Mouse (Mus musculus) right cerebral cortex, postnatal 10 days (tissue): ENCODE data around the gene Pou6f1.
A peak's percentile ranks its signal among the peaks of the same experiment; 100 is the strongest.
"Not testable (repeated sequence)": the region's sequence is repeated elsewhere in the genome, so short reads cannot be mapped to it uniquely, and the experiment has no call there.

Source experiments
- DNase-seq, 2 experiments: peaks; one replicate each; pipeline ENCODE4 v3.0.0; 2021; ENCODE audit warnings: low spot score in 2 of 2

Pou6f1 gene

GRCm38 (mm10) chr15:100576392-100576791, 23.4 kb downstream of the Pou6f1 start:
- no peak for DNase-seq

GRCm38 (mm10) chr15:100575366-100575765, 24.4 kb downstream of the Pou6f1 start:
- no peak for DNase-seq

GRCm38 (mm10) chr15:100574378-100574777, 25.4 kb downstream of the Pou6f1 start:
- DNase-seq = no peak

- no peak for DNase-seq
Observed at GRCm38 (mm10) chr15:100573946-100574345, 25.8 kb downstream of the Pou6f1 start.

- DNase-seq = no peak
Observed at GRCm38 (mm10) chr15:100569239-100569638, 30.5 kb downstream of the Pou6f1 start.

GRCm38 (mm10) chr15:100566531-100566930, 33.3 kb downstream of the Pou6f1 start:
- no peak for DNase-seq

GRCm38 (mm10) chr15:100557705-100558433, 41.9 kb downstream of the Pou6f1 start:
- no peak for DNase-seq

GRCm38 (mm10) chr15:100556378-100556777, 43.4 kb downstream of the Pou6f1 start:
- DNase-seq = no peak

GRCm38 (mm10) chr15:100555965-100556364, 43.8 kb downstream of the Pou6f1 start:
- DNase-seq = no peak

- peak; percentile 99 for DNase-seq
Observed at GRCm38 (mm10) chr15:100551326-100552307, 48.2 kb downstream of the Pou6f1 start, which contains the start of gene Tfcp2. TSS of gene Tfcp2 (minus strand) at chr15:100552008.

- DNase-seq = no peak
Observed at GRCm38 (mm10) chr15:100550280-100550679, 49.5 kb downstream of the Pou6f1 start.

GRCm38 (mm10) chr15:100543651-100544030, 56.1 kb downstream of the Pou6f1 start:
- not testable (repeated sequence) for DNase-seq

GRCm38 (mm10) chr15:100542876-100543650, 56.7 kb downstream of the Pou6f1 start:
- not testable (repeated sequence) for DNase-seq

- no peak for DNase-seq
Observed at GRCm38 (mm10) chr15:100541426-100541825, 58.4 kb downstream of the Pou6f1 start.

GRCm38 (mm10) chr15:100541001-100541400, 58.8 kb downstream of the Pou6f1 start:
- not testable (repeated sequence) for DNase-seq

GRCm38 (mm10) chr15:100539411-100539810, 60.4 kb downstream of the Pou6f1 start:
- DNase-seq = no peak

- no peak for DNase-seq
Observed at GRCm38 (mm10) chr15:100537913-100538312, 61.9 kb downstream of the Pou6f1 start.

- DNase-seq = no peak
Observed at GRCm38 (mm10) chr15:100527900-100528299, 71.9 kb downstream of the Pou6f1 start.

- DNase-seq = no peak
Observed at GRCm38 (mm10) chr15:100525405-100525804, 74.4 kb downstream of the Pou6f1 start.
